Mouse (Mus musculus) urinary bladder, postnatal 25 days (tissue): Measurements from ENCODE around the gene Tmc5.

ENCODE experiments used
- DNase-seq: peaks from one replicate; pipeline ENCODE4 v3.0.0; 2022; ENCODE audit warnings: low spot score

Tmc5 gene

GRCm38 (mm10) chr7:118610721-118611120, 13.6 kb downstream of the Tmc5 start:
- DNase-seq: no peak

DNA sequence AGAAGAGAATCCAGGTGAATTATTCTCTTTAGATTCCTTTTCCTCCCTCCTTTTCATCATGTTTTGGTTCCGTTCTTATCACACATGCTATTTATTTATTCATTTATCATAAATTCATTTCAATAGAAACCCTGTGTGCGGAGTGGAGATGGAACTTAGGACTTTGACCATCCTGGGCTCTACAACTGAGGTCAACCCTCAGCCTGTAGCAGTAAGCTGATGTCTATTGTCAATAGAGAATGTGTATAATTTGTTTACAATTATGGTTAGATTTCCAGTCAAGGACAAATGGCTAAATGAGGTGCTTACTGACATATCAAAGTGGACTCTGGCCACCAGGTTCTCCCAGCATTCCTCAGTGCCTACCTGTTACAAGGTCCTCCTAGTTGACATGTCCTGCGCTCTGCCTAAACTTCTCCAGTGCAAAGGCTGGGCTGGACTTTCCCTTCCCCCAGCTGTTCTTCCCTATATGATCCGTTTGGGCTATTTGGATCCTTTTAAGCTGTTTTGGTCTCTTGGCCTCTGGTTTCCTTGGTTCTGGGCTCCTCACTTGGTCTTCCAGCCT, 14.2 kb downstream of the Tmc5 start:
- no peak for DNase-seq

DNA sequence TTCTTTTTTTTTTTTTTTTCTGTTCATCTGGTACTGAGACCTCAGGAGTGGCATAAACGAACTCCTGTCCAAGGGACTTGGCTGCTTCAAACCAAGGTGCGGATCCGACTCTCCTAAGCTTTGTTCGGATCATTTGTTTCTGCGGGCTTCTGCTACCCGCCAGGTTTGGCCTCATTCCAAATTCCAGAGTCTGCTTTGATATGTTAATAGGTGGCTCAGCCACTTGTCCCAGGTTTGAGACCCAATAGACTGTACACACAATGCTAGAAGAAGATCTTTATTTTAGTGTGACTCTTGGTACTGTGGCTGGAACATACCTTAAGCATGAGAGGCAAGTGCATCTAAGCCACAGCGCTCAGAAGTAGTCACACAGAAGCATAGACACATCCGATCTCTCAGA, 14.8 kb downstream of the Tmc5 start:
- DNase-seq: no peak

- DNase-seq: no peak
Observed at GRCm38 (mm10) chr7:118614076-118614475, 17.0 kb downstream of the Tmc5 start.

GRCm38 (mm10) chr7:118618104-118618503, 21.0 kb downstream of the Tmc5 start:
- DNase-seq: no peak

DNA sequence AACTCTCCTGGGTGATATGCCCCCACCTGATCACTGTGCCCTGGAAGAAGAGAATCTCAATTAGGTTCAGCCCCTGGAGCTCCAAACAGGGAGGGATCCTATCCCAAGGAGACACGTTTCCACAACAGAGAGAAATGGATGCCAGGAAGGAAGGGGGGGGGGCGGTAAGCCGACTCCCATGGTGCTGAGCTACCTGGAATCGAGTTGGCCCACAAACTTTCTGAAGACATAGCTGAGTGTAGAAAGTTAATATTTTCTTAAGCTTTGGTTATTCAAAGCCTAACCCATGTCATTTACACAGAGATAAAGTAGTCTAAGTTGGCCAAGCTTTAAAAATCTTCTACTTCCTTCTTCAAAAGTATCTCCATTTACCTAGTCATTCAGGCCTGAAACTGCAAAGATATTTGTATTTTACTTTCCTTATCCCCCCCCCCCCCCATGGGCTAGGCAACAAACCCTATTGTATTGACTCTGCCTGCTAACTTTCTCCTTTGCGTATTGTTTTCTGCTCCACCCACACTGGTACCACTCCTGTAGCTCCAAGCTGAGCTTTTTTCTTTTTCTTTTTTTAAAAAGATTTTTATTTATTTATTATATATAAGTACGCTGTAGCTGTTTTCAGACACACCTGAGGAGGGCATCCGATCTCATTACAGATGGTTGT, 23.3 kb downstream of the Tmc5 start:
- DNase-seq: no peak

GRCm38 (mm10) chr7:118621094-118621493, 24.0 kb downstream of the Tmc5 start:
- DNase-seq: no peak

- no peak for DNase-seq
Observed at GRCm38 (mm10) chr7:118627550-118628298, 30.6 kb downstream of the Tmc5 start.

DNA sequence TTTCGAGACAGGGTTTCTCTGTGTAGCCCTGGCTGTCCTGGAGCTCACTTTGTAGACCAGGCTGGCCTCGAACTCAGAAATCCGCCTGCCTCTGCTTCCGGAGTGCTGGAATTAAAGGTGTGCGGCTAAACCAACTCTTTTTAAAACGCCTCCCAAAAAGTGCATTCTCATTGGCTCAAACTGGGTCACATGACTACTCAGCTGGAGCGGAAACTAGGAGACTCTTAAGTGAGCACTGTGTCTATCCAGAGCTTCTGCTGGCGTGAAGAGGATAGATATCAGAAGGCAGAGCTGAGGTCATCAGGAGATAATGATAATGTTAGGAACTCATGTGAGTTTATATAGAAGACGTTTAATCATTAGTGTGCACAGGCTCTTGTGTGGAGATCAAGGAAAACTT, 36.0 kb downstream of the Tmc5 start:
- DNase-seq: no peak

DNA sequence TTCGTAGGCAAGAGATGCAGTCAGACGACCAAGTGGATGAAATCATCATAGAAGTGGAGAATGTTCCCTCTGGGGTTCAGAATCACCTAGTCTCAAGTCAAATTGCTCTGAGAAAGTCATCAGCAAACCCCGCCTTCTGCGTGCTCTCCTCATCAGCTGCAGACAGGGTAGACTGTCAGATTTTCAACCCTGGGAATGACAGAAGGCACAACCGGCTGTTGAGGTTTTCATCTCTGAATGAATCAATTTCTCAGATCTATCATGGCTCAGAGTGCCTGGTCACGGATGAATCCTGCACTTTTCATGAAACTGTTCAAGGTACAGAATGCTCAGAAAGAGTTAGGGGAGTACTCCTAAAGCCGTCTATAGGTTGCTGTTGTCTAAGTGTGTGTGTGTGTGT, 36.9 kb downstream of the Tmc5 start:
- no peak for DNase-seq

GRCm38 (mm10) chr7:118637466-118637865, 40.4 kb downstream of the Tmc5 start:
- DNase-seq: no peak

DNA sequence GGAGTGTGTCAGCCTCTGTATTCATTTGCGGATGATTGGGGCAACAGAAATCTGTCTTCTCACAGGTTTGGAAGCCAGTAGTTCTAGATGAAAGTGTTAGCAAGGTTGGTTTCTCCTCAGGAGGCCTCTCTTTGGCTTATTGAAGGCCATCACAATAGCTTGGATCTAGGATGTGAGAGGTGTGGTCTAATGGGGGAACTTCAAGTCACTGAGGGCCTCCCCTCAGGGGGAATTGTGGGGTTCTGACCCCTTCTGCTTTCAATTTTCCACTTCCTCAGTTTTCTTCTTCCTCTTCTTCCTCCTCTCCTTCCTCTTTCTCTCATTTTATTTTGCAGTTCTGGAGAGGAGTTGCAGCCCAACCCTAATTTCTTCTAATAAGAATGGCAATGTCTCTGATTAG, 49.1 kb downstream of the Tmc5 start:
- DNase-seq: no peak

- no peak for DNase-seq
Observed at GRCm38 (mm10) chr7:118649328-118649727, 52.2 kb downstream of the Tmc5 start.

- no peak for DNase-seq
Observed at GRCm38 (mm10) chr7:118650119-118650518, 53.0 kb downstream of the Tmc5 start.

GRCm38 (mm10) chr7:118650891-118651290, 53.8 kb downstream of the Tmc5 start:
- no peak for DNase-seq

DNA sequence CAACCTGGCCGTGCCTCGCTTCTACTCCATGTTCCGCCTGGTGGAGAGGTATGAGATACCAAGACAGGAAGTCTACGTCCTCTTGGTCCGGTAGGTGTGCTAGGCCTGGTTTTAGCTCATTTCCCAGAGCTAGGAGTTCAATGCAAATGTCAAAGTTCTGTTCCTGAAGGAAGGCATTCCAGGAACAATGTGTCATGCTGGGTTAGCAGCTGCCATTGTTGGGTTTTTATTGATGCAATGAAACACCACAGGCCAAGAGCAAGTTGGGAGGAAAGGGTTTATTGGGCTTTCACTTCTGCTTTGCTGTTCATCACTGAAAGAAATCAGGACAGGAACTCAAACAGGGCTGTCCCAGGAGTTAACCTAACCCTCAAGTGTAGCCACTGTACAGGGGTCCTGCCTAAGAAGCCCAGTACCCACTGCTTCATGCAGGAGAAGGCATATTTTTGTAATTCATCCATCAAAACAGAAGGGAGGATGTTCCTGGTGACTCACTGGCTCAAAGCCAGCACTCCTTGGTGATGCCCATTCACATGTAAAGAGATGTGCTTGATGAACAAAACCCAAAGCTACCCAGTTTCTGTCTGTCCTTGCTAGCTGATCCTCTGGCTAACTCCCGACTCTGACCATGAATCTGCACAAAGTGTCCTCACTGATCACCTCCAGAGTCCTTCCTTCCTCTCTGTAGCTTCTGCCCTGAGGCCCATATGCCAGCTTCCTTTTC, 55.6 kb downstream of the Tmc5 start:
- DNase-seq: no peak

- no peak for DNase-seq
Observed at GRCm38 (mm10) chr7:118656730-118657129, 59.6 kb downstream of the Tmc5 start.

GRCm38 (mm10) chr7:118667773-118668172, 70.7 kb downstream of the Tmc5 start:
- no peak for DNase-seq

DNA sequence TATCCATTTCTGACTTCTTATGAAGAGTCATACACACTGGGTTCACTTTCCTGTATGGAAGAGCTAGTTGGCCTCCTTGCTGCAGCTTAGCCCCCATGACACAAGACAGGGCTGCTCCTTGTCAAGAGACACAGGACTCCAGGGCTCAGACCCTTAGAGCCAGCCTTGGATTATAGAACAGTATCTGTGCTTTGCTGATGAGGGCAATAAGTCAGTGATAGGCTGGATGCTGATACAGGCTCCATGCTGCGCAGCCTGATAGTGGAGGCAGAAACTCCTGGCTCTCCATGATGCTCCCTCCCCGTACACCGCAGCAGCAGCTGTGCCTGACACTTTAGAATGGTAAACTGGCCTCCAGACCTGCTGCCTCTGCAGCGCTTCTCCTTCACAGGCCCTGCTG, 73.0 kb downstream of the Tmc5 start:
- DNase-seq: no peak

- DNase-seq: no peak
Observed at GRCm38 (mm10) chr7:118676826-118677225, 79.7 kb downstream of the Tmc5 start.

- DNase-seq: peak; percentile 75
Observed at GRCm38 (mm10) chr7:118688199-118688598, 91.1 kb downstream of the Tmc5 start.

DNA sequence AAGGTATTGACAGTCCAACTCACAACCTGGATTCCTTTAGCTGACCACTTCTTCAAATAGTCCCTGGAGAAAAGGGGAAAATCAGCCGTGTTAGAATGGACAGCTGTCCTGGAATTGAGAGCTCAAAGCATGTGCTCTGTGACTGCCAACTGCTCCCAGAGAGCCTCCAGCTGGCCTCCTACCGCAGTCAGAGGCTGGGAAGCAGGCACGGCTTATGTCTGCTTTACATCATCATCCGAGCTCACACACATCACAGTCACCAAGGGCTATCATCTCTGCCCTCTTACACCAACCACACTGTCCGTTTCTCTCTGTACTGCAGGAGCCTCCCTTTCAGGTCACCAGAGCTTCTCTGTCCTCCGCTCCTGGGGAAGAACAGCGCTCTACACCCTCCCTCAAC, 92.0 kb downstream of the Tmc5 start:
- no peak for DNase-seq

DNA sequence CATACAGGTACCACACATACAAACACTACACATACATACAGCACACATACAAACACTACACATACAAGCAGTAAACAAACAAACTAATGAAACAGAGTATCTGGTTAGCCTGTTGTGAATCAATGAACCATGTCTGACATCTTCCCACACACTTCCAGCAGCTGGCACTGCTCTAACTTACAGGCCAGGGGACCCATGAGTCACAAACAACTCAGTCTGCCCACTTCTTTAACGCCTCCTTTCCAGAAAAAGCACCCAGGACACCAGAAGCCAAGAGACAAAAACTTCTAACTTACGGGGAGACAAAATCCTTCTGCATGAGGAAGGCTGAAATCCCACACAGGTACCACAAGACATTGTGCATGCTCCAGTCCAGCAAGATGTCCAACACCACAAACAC, 94.2 kb downstream of the Tmc5 start:
- no peak for DNase-seq
